Mouse (Mus musculus) thymus, postnatal 10 days (tissue): ENCODE data around the gene Trim38.
A peak's percentile ranks its signal among the peaks of the same experiment; 100 is the strongest.

Experiments used
- DNase-seq, 2 experiments: peaks; one replicate each; pipeline ENCODE4 v3.0.0; 2021; ENCODE audit warnings: low spot score in 2 of 2

The Trim38 gene

GRCm38 (mm10) chr13:23761871-23762821 lies 7.6 kb upstream of the Trim38 start, which contains the start of gene Hist1h3a:
TSS of gene Hist1h3a (minus strand) at chr13:23762386.
- DNase-seq, result peak; percentile 69 to 75

GRCm38 (mm10) chr13:23763242-23763585 lies 6.5 kb upstream of the Trim38 start:
- no peak for DNase-seq

- DNase-seq, result peak; percentile 89 to 92
Observed at GRCm38 (mm10) chr13:23763586-23764323, 6.0 kb upstream of the Trim38 start, which contains the start of gene Hist1h1a. TSS of gene Hist1h1a (plus strand) at chr13:23763666.

GRCm38 (mm10) chr13:23764324-23765171 lies 5.2 kb upstream of the Trim38 start:
- DNase-seq, result no peak

- no peak for DNase-seq
Observed at GRCm38 (mm10) chr13:23765172-23765513, 4.6 kb upstream of the Trim38 start.

GRCm38 (mm10) chr13:23766772-23767171 lies 2.9 kb upstream of the Trim38 start:
- no peak for DNase-seq

GRCm38 (mm10) chr13:23768834-23769397 lies 797 bp upstream of the Trim38 start:
- no peak for DNase-seq

- DNase-seq, result no peak
Observed at GRCm38 (mm10) chr13:23772561-23773313, 3.0 kb downstream of the Trim38 start.

GRCm38 (mm10) chr13:23778339-23778738 lies 8.6 kb downstream of the Trim38 start:
- no peak for DNase-seq

- DNase-seq, result no peak
Observed at GRCm38 (mm10) chr13:23779025-23779424, 9.3 kb downstream of the Trim38 start.

- DNase-seq, result peak in 1 of 2 experiments; percentile 63
Observed at GRCm38 (mm10) chr13:23792520-23792919, 22.8 kb downstream of the Trim38 start.

- no peak for DNase-seq
Observed at GRCm38 (mm10) chr13:23799405-23799804, 29.7 kb downstream of the Trim38 start.

- DNase-seq, result no peak
Observed at GRCm38 (mm10) chr13:23804532-23804931, 34.8 kb downstream of the Trim38 start.

GRCm38 (mm10) chr13:23806422-23807052 lies 36.8 kb downstream of the Trim38 start, which contains the start of gene Slc17a2:
TSS of gene Slc17a2 (plus strand) at chr13:23806993.
- DNase-seq, result no peak

GRCm38 (mm10) chr13:23816148-23816547 lies 46.4 kb downstream of the Trim38 start:
- no peak for DNase-seq

GRCm38 (mm10) chr13:23820179-23820940 lies 50.6 kb downstream of the Trim38 start:
- DNase-seq, result no peak

GRCm38 (mm10) chr13:23822213-23822612 lies 52.5 kb downstream of the Trim38 start:
- no peak for DNase-seq

- DNase-seq, result no peak
Observed at GRCm38 (mm10) chr13:23826606-23827005, 56.9 kb downstream of the Trim38 start.

- peak in 1 of 2 experiments; percentile 21 for DNase-seq
Observed at GRCm38 (mm10) chr13:23833053-23833452, 63.3 kb downstream of the Trim38 start.
